Mouse (Mus musculus) adrenal gland, adult 8-10 months (tissue): ENCODE data around the gene Tymp. TPM values are rescaled to one million over a fixed set of nuclear protein-coding genes. Genes with fewer than 3 reads are reported as not detected.
A peak's percentile ranks its signal among the peaks of the same experiment; 100 is the strongest.

Experiments
- DNase-seq: peaks from one replicate; pipeline ENCODE4 v3.0.0; 2022
- total RNA-seq, 4 experiments: library from RNA; stranded (reverse); gene quantifications; 2 replicates each; pipeline ENCODE4 v1.2.4; 2022

Gene Tymp
- total RNA-seq, 4 experiments from 2014 or later: 0.22 to 0.73 (median 0.51) TPM

DNA sequence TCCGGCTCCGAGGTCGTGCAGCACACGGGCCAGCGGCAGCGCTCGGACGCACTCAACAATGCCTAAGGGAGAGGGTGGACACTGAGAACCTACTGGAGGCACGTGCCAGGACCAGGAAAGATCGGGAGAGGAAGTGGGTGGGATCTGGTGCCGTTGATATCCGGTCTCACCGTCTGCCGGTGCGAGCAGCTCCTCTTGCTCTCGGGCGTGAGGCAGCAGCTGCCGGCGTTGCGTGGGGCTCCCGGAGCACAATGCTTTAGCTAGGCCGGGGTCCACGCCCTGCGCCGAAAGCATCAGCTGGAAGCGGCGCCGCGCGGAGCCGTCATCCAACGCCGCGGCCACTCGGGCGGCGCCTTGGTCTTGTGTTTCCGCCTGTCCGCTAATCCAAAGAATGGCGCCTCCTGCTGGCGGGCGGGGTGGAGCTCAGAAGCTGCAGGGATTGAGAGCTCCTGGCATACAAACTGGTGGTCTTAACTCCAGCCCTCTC, 3.0 kb downstream of the Tymp start, which contains the start of gene Sco2:
TSS of gene Sco2 (minus strand) at position 85 of the 487 bp plus-strand sequence.
- DNase-seq: peak; percentile 86

DNA sequence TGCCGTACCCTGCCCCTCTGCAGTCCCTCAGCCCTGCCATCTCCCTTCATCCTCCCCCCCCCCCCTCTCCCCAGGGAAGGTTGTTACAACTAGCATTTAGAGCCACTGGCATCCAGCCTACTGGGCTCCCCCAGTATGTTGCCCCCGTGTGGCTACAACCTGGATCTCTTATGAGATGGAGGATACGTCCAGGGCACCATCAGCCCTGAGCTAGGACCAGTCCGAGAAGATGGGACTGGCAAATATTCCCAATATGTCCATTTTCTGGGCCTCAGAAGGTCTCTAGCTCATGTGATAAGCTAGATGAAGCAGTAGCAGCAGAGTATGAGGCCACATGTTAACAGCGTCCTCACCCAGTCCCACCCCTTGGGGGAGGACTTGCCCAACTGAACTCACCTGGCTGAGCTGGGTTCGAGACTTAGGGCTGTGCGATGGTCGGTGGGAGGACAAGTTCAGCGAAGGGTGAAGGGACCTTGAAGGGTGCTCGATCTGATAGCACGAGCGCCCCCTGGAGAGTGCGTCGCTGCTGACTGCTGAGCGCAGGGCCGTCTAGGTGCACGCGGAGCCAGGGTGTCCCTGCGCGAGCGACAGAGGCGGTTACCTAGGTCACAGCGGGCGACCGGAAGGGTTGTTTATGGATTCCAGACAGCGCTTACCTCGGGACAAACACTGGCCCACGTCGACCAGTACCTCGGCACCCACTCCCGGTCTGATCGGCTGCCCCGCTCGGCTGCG, 3.6 kb downstream of the Tymp start:
- DNase-seq: peak; percentile 83

GRCm38 (mm10) chr15:89372536-89372935, 4.3 kb downstream of the Tymp start:
- DNase-seq: no peak

DNA sequence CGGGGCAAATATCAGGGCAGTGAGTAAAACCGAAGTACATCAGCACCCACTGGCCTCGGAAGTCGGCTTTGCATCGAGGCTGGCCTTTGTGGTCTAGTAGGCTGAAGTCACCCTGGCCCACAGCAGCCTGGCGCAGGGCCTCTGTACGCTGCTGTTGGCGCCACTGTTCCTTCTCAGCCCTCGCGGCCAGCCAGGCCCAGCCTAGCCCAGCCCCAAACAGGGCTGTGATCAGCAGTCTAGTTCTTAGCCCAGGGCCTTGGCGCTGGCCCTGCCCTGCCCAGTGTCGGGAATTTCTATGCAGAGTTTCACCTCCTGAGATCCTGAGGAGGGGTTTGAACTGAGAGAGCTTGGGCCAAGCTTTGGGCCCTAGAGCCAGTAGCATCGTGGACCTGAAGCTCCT, 4.8 kb downstream of the Tymp start:
- DNase-seq: no peak

DNA sequence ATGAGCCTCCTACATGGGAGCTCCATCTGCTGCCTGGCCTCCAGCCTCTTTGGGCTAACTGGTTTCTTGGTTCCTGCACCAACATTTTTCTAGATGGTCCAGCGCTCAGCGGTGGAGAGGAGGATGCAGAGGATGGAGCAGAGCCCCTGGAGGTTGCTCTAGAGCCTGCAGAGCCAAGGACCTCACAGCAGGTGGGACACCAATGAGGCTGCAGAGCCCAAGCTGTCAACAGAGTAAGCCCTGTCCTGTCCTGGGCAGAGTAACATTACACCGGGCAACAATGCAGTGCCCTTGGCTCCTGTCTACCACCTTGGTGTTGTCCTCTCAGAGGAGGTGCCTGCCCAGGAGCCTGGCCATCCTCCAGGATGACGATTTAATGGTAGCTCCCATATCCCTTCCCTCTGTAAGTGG, 11.7 kb downstream of the Tymp start:
- no peak for DNase-seq

DNA sequence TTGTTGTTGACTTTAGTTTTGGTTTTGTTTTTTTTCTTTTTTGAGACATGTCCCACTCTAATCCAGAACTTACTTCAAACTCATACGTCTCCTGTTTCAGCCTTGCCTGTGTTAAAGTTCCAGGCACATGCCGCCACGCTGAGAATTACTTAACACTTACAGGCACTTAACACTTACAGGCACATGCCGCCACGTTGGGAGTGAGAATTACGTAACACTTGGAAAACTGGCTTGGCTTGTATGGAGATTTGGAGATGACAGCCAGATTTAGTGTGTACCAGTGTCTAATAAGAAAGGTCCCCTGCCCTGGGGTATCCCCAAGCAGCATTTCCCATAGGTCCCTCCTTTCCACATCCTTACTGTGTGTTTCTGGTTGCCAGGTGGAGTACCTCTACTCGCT, 13.8 kb downstream of the Tymp start:
- no peak for DNase-seq

- DNase-seq: no peak
Observed at GRCm38 (mm10) chr15:89358784-89359183, 18.1 kb downstream of the Tymp start.

- peak; percentile 45 for DNase-seq
Observed at GRCm38 (mm10) chr15:89356372-89356771, 20.5 kb downstream of the Tymp start.

- peak; percentile 94 for DNase-seq
Observed at GRCm38 (mm10) chr15:89355241-89356187, 21.3 kb downstream of the Tymp start, which contains the start of the genes Lmf2 and Ncaph2. TSS of gene Lmf2 (minus strand) at chr15:89355659. TSS of gene Ncaph2 (plus strand) at chr15:89355719.

DNA sequence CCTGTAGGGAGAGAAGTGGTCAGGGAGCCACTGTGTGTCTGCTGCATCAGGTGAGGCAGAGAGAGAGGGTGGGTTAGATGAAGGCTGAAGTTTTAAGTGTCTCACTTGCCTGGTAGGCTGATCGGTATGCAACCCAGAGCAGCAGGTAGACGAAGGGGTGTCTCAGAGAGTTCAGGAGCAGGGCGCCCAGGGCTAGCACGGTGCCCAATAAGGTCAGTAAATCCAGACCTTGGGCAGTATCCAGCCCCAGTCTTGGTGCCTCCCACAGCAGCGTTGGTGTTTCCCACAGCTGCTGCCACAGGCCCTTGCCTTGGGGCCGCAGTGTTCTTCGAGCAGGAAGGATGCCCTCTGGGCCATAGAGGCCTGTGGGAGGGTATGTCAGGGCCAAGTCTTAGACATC, 22.4 kb downstream of the Tymp start:
- no peak for DNase-seq

DNA sequence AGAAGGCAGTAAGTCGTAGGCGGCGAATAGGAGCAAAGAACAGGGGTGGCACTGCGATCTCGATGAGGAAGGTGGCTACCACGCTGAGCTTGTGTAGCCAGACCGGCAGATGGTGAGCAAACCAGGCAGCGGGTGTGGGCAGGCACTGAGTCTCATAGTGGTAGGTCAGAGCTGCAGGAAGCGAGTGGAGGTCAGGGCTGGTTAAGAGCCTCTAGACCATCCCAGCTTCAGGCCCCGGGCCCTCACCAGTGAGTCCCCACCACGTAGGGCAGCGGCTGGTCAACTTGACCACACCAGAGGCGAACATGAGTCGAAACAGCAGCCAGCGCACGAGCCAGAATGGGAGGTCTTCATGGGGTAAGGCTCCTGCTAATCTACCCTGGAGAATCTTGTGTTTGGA, 23.0 kb downstream of the Tymp start:
- DNase-seq: no peak

GRCm38 (mm10) chr15:89352795-89353194, 24.0 kb downstream of the Tymp start:
- no peak for DNase-seq

DNA sequence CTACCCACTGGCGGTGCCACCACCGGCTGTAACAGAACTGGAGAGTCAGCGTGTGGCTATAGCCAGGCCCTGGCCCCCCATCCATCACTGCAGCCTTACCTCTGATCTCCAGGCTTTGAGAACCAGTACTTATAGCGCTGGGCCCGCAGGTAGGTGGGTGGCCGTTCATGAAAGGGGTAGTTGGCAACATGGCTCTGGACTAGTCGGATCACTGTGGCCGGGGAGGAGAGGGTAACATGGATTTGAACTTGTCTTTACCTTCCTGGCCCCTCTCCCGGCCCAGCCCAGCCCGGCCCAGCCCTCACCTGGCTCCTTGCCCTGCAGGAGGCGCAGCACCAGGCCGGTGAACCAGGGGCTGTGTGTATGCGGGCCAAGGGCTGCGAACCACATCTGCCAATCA, 24.8 kb downstream of the Tymp start:
- no peak for DNase-seq

DNA sequence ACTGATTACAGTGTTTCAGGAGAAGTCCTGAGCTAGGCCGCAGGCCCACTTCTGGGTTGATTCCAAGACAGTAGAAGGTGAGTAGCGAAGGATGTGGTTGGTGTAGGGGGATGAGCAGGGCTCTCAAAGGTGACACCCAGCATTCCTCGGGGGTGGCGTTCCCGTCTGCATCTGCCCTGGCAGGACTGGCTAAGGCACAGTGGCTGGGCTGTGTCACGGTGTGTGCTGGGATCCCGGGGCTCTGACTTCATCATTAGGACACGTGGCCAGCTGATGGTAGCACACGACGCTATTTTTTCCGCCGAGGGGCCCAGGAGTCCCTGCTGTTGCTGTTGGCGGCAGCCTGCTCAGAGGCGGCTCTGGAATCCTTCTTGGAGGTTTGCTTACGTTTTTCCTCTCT, 25.5 kb downstream of the Tymp start:
- no peak for DNase-seq

DNA sequence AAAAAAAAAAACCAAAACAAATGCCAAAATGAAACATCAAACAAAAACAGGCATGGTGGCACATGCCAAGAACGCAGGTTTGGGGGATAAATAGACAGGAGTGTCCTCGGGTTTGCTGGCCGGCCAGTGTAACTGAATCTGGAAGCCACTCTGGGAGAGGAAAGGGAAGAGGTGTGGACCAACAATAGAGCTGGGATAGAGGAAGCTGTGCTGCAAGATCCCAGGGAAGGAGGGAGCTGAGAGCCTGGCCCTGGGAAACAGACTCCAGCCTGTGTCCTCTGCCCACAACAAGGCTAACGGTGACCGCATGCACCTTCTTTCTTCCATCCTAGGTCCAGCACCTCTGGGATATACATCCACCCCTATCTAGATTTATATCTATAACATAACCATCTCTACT, 26.4 kb downstream of the Tymp start:
- DNase-seq: no peak

DNA sequence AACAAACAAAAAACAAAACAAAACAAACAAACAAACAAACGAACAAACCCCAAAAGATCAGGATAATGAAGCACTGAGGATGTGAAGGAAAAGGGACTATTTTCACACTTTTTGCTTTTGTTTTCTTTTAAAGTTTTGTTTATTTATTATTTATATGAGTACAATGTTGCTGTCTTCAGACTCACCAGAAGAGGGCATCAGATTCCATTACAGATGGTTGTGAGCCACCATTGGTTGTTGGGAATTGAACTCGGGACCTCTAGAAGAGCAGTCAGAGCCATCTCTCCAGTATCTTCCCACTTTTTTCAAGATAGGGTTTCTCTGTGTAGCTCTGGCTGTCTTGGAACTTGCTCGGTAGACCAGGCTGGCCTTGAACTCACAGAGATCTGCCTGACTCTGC, 33.5 kb downstream of the Tymp start:
- DNase-seq: no peak

GRCm38 (mm10) chr15:89341678-89342077, 35.2 kb downstream of the Tymp start:
- DNase-seq: no peak

DNA sequence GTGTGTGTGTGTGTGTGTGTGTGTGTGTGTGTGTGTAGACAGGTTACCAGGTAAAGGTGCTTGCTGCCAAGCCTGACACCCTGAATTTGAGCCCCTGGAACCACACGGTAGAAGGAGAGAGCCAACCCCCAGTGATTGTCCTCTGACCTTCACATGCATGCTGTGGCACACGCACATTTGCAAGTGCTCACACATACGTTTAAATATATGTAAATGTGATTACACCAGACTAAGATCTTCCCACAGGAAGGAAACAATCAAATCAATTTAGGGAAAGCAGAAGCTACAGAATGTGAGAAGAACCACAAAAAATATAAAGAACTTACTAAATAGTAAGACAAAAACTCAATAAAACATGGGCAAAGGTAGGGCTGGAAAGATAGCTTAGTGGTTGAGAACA, 36.7 kb downstream of the Tymp start:
- DNase-seq: no peak

- DNase-seq: no peak
Observed at GRCm38 (mm10) chr15:89339696-89340095, 37.1 kb downstream of the Tymp start.

GRCm38 (mm10) chr15:89336422-89336821, 40.4 kb downstream of the Tymp start:
- DNase-seq: no peak

GRCm38 (mm10) chr15:89334774-89335537, 41.9 kb downstream of the Tymp start:
- DNase-seq: no peak

DNA sequence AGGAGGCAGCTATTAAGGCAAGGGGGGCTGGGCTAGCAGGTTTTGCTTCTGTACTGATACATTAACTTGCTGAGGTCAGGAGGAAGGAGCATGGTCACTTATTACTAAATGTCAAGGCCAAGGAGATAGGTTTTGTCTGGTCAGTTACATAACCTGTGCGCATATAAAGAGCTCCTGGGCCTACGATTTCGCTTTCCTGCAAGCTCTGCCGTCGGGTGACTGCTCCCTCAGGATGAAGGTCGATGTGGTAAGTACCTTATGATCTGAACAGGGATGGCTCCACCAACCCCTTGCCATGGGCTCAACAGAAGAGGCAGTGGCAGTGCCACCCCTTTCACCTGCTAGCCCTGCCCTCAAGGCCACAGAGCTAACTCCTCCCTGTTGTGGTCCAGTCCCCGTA, 42.6 kb downstream of the Tymp start, which contains the start of gene Miox:
TSS of gene Miox (plus strand) at position 128 of the 400 bp plus-strand sequence.
- no peak for DNase-seq
